Mouse (Mus musculus): Measurements from ENCODE around the gene Zfp182. TPM values are rescaled to one million over a fixed set of nuclear protein-coding genes. Genes with fewer than 3 reads are reported as not detected.

Zfp182 gene
- polyA plus RNA-seq (2014; fragmentation: Illumina TruSeq; extraction: RNeasy Lipid Tissue Mini Kit (QIAGEN cat#74804); ENCODE audit: low read depth, low replicate concordance) = 9.3 TPM

GRCm38 (mm10) chrX:21061866-21062543 lies at the start of gene Zfp182:
Gene Zfp182, minus strand, starts transcription at chrX:21062316.

GRCm38 (mm10) chrX:21088983-21089866 lies 27.1 kb upstream of the Zfp182 start, which contains the start of gene Zfp300:
Gene Zfp300, minus strand, starts transcription at chrX:21089527.

GRCm38 (mm10) chrX:21068106-21068505 lies 6.0 kb upstream of the Zfp182 start, which contains the start of gene Spaca5:
Gene Spaca5, plus strand, starts transcription at chrX:21068406.

Other genes with a start within 250 kb of the Zfp182 start
- gene Timp1, start 192.2 kb downstream of the Zfp182 start, polyA plus RNA-seq (2014; fragmentation: Illumina TruSeq; extraction: RNeasy Lipid Tissue Mini Kit (QIAGEN cat#74804); ENCODE audit: low read depth, low replicate concordance) = 12.7 TPM
- 0.29 TPM for gene Syn1, start 141.3 kb downstream of the Zfp182 start, polyA plus RNA-seq (2014; fragmentation: Illumina TruSeq; extraction: RNeasy Lipid Tissue Mini Kit (QIAGEN cat#74804); ENCODE audit: low read depth, low replicate concordance)
- 36.4 TPM for gene Cfp, start 130.8 kb downstream of the Zfp182 start, polyA plus RNA-seq (2014; fragmentation: Illumina TruSeq; extraction: RNeasy Lipid Tissue Mini Kit (QIAGEN cat#74804); ENCODE audit: low read depth, low replicate concordance)
- gene Elk1, start 111.7 kb downstream of the Zfp182 start, polyA plus RNA-seq (2014; fragmentation: Illumina TruSeq; extraction: RNeasy Lipid Tissue Mini Kit (QIAGEN cat#74804); ENCODE audit: low read depth, low replicate concordance) = 11.7 TPM
- 45.8 TPM for gene Uxt, start 100.3 kb downstream of the Zfp182 start, polyA plus RNA-seq (2014; fragmentation: Illumina TruSeq; extraction: RNeasy Lipid Tissue Mini Kit (QIAGEN cat#74804); ENCODE audit: low read depth, low replicate concordance)
- 0.98 TPM for gene Spaca5, start 6.1 kb upstream of the Zfp182 start, polyA plus RNA-seq (2014; fragmentation: Illumina TruSeq; extraction: RNeasy Lipid Tissue Mini Kit (QIAGEN cat#74804); ENCODE audit: low read depth, low replicate concordance)
- gene Zfp300, start 27.2 kb upstream of the Zfp182 start, polyA plus RNA-seq (2014; fragmentation: Illumina TruSeq; extraction: RNeasy Lipid Tissue Mini Kit (QIAGEN cat#74804); ENCODE audit: low read depth, low replicate concordance) = 1.0 TPM
- not detected for gene Ssxa1, start 53.5 kb upstream of the Zfp182 start, polyA plus RNA-seq (2014; fragmentation: Illumina TruSeq; extraction: RNeasy Lipid Tissue Mini Kit (QIAGEN cat#74804); ENCODE audit: low read depth, low replicate concordance)
- gene Gm21876, start 113.3 kb upstream of the Zfp182 start, polyA plus RNA-seq (2014; fragmentation: Illumina TruSeq; extraction: RNeasy Lipid Tissue Mini Kit (QIAGEN cat#74804); ENCODE audit: low read depth, low replicate concordance) = not detected

All from adipose tissue, adult 10 weeks (tissue).